Mouse (Mus musculus): ENCODE results near the gene Cutal.

DNA sequence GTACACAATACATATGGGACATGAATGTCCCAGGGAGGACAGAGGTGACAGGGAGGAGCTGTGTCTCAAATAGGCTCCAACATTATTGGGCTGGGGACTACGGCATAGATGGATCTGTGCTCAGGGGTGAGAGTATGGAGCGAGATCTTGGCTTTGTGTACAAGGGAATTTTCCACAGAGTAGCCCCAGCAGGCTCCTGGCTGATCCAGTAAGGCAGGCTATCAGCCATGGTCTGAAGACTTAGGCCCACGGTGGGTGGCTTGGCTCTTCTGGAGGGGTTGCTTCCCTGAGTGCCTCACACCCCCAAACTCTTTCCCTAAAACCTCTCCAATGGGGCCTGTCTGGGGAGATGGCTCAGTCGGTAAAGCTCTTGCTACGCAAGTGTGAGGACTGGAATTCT is 66.0 kb downstream of the Cutal start:
- TF ChIP-seq MYOD1 (IDR thresholded peaks at IDR 0.05; ENCODE audit: control insufficient read depth, insufficient read length, low read depth) (no peak), CTCF (IDR thresholded peaks at IDR 0.05; ENCODE audit: control insufficient read depth, insufficient read depth, insufficient read length) (no peak), MAX (IDR thresholded peaks at IDR 0.05) (no peak)

All from C2C12 (cell line).